Mouse (Mus musculus) ES-E14 (cell line): ENCODE measurements around the gene Tenm2. TPM values are rescaled to one million over a fixed set of nuclear protein-coding genes. Genes with fewer than 3 reads are reported as not detected.

Source experiments
- DNase-seq: peaks from one replicate; pipeline ENCODE4 v3.0.0-alpha.2; 2013; ENCODE audit warnings: low read depth, low spot score
- H3K27ac ChIP-seq: 2 replicates; pipeline ENCODE4 v1.5.1; 2012; ENCODE audit warnings: low read depth, mild to moderate bottlenecking, low read length, moderate library complexity, mixed read lengths; ENCODE audit not compliant: poor library complexity, insufficient read depth, severe bottlenecking
- H3K36me3 ChIP-seq: 2 replicates; pipeline ENCODE4 v1.6.1; 2012; ENCODE audit warnings: mild to moderate bottlenecking, low read length, moderate library complexity, mixed read lengths; ENCODE audit not compliant: control insufficient read depth, poor library complexity, insufficient read depth, severe bottlenecking
- H3K4me1 ChIP-seq, 2 experiments: fragments of 150-350 bp in 1 of 2; sonication (generic) in 1 of 2; 2 replicates each; pipeline ENCODE4 v1.6.1; 2012; ENCODE audit warnings: low read length in 2 of 2, mild to moderate bottlenecking in 1 of 2, mixed read lengths in 1 of 2; ENCODE audit not compliant: control insufficient read depth in 2 of 2, insufficient read depth in 2 of 2, poor library complexity in 1 of 2
- H3K4me3 ChIP-seq, 2 experiments: fragments of 150-350 bp in 1 of 2; sonication (generic) in 1 of 2; 2 replicates each; pipeline ENCODE4 v1.5.1; 2012; ENCODE audit warnings: low read length in 2 of 2, low read depth in 1 of 2, mild to moderate bottlenecking in 1 of 2, mixed read lengths in 1 of 2; ENCODE audit not compliant: insufficient read depth in 1 of 2, poor library complexity in 1 of 2, severe bottlenecking in 1 of 2
- H3K9ac ChIP-seq: 2 replicates; pipeline ENCODE4 v1.6.1; 2012; ENCODE audit warnings: low read depth, mild to moderate bottlenecking, low read length, mixed read lengths; ENCODE audit not compliant: poor library complexity, insufficient read depth, severe bottlenecking
- H3K9me3 ChIP-seq: fragments of 150-350 bp; sonication (generic); 2 replicates; pipeline ENCODE4 v1.6.1; 2012; ENCODE audit warnings: low read depth, mild to moderate bottlenecking, low read length; ENCODE audit not compliant: control insufficient read depth, insufficient read depth
- CHD2 ChIP-seq: IDR thresholded peaks from 2 replicates; pipeline ENCODE4 v1.6.1; 2014; ENCODE audit warnings: mild to moderate bottlenecking, low read depth, low read length, inconsistent platforms
- HCFC1 ChIP-seq: IDR thresholded peaks from 2 replicates; pipeline ENCODE4 v1.6.1; 2012; ENCODE audit warnings: low read length, inconsistent platforms, borderline replicate concordance; ENCODE audit not compliant: insufficient read depth
- MAFK ChIP-seq: IDR thresholded peaks from 2 replicates; pipeline ENCODE4 v1.6.1; 2014; ENCODE audit warnings: mild to moderate bottlenecking, low read depth, low read length, inconsistent platforms; ENCODE audit not compliant: insufficient read depth
- ZC3H11A ChIP-seq: IDR thresholded peaks from 2 replicates; pipeline ENCODE4 v1.6.1; 2012; ENCODE audit warnings: low read depth, mild to moderate bottlenecking, inconsistent platforms, low read length, borderline replicate concordance
- ZNF384 ChIP-seq: IDR thresholded peaks from 2 replicates; pipeline ENCODE4 v1.6.1; 2012; ENCODE audit warnings: low read depth, low read length, inconsistent platforms
- in situ Hi-C, 2 experiments: fragments of 600-800 bp; cut with MboI; formaldehyde crosslinking; loops; one replicate each; pipeline ENCODE4 v1.15.1; 2025; ENCODE audit warnings: low sequenced_read_pairs in 2 of 2, inconsistent platforms in 1 of 2; ENCODE audit not compliant: unreplicated experiment in 2 of 2
- total RNA-seq: library from RNA; depleted of rRNA; stranded (reverse); fragments of 300-350 nt; gene quantifications from 2 replicates; pipeline ENCODE4 v1.2.3, GENCODE M21; 2012

Gene Tenm2
- total RNA-seq, 1 experiment = 0.04 TPM

DNA sequence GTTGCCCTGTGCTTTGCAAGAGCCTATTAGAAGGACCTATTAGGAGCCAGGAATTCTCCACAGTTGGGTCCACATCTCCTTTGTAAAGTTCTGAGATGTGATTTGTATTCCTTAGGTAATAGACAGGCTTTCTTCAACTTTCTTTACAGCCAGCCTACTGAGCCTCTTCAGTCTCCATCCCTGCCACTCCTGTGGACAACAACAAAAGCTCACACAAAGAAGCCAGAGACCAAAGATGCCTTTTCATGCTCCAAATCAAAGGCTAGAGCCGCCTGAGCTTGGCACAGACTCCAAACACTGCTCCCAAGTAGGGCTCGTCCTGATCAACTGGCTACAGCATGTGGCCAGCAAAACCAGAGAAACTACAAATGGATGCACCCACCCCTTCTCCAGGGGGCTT lies 333.5 kb downstream of the Tenm2 start:
- H3K36me3 ChIP-seq = no peaks in the 10 kb centered on the region
- in situ Hi-C loops = no loop called here
- no peak overlapping the region for H3K4me3 ChIP-seq
- TF ChIP-seq MAFK (no peak), ZNF384 (no peak), HCFC1 (no peak), ZC3H11A (no peak), CHD2 (no peak)
- H3K27ac ChIP-seq = no peak overlapping the region
- H3K9ac ChIP-seq = no peak overlapping the region
- no peaks in the 10 kb centered on the region for H3K4me1 ChIP-seq
- DNase-seq = no peak
- no peaks in the 10 kb centered on the region for H3K9me3 ChIP-seq

DNA sequence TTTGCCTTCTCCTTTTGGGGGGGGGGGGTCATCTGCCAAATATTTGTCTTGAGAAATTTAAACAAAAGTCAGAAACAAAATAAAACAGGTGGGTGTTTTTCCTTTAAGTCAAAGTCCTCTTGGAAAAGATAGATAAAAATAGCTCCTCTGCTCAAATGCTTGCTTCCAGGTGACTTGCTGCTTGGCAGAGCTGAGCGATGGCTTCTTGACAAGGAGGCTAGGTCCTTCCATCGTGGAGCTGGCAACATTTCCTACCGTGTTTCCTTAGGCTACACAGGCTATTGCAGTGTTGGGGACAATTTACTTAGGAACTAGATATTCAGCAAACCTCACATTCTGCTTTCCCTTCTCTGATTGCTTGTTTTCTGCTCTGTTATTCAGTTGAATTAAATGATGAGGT lies 342.7 kb downstream of the Tenm2 start:
- in situ Hi-C loops = no loop called here
- Histone ChIP-seq H3K27ac (no peak overlapping the region), H3K36me3 (no peaks in the 10 kb centered on the region), H3K9me3 (no peaks in the 10 kb centered on the region), H3K4me3 (no peak overlapping the region), H3K4me1 (no peaks in the 10 kb centered on the region), H3K9ac (no peak overlapping the region)
- no peak for DNase-seq
- TF ChIP-seq ZC3H11A (no peak), HCFC1 (no peak), MAFK (no peak), ZNF384 (no peak), CHD2 (no peak)

DNA sequence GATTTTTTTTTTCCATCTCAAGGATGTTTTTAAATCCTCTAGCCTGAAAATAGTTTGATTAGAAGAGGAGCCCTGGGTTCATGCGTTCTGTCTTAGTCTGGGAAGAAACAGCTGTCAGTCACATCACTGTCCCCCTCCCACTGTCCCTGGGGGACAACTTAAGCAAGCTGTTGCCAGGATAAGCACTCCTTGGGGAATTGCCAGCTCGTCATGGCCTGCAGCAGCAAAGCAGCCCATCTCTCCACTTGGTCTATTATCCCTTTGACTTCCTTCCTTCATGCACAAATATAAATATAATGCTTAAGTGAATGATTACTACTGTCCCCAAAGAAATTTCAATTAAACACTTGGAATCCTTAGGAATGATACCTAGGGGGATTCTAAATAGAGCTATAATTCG lies 344.7 kb downstream of the Tenm2 start:
- in situ Hi-C loops = no loop called here
- H3K4me1 ChIP-seq = no peaks in the 10 kb centered on the region
- TF ChIP-seq ZNF384 = no peak
- no peak for TF ChIP-seq MAFK

DNA sequence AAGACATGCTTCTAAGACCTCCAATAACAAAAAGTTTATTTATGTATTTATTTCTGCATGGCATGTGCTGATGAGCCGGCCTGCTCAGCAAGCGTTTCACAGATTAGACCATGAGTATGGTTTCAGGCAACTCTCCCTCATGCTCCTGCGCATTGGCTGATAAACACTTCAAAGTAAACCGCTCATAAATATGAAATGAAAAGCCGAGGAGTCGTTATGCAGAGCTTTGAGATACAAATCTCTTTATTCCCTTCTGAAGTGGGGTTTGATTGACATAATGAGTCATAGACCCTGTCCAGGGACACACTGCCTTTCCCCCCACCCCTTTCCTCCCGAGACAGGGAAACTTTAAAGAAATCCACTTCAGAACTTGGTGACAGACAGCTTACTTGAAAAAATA lies 348.3 kb downstream of the Tenm2 start:
- no peak overlapping the region for H3K4me3 ChIP-seq
- H3K4me1 ChIP-seq = no peaks in the 10 kb centered on the region
- in situ Hi-C loops = no loop called here
- no peak overlapping the region for H3K27ac ChIP-seq
- H3K36me3 ChIP-seq = no peaks in the 10 kb centered on the region
- no peak for DNase-seq
- H3K9me3 ChIP-seq = no peaks in the 10 kb centered on the region
- no peak for TF ChIP-seq CHD2
- no peak overlapping the region for H3K9ac ChIP-seq

More for the DNA sequence above, 344.7 kb downstream of the Tenm2 start:
- no peaks in the 10 kb centered on the region for H3K9me3 ChIP-seq
- no peak overlapping the region for H3K9ac ChIP-seq
- H3K27ac ChIP-seq = no peak overlapping the region
- no peak overlapping the region for H3K4me3 ChIP-seq
- no peaks in the 10 kb centered on the region for H3K36me3 ChIP-seq
- no peak for DNase-seq

DNA sequence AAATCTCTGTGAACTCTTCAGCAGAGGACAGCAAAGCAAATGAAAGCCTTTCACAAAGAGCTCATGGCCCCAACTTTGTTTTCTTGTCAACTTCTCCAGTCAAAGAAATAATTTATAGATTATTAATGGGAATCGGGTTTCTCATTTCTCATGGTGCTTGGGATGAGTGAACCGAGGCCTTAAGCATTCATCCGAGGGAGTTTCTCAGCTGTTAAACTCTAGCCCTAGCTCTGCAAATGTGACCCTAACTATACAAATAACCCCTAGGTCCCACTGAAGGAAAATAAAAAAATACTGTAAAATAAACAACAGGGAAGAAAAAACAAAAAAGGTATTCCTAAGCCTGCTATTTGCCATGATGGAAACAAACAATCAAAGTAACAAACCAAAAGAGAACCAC lies 349.6 kb downstream of the Tenm2 start:
- TF ChIP-seq ZC3H11A = no peak
- TF ChIP-seq ZNF384 = no peak
- no peak for TF ChIP-seq CHD2
- TF ChIP-seq HCFC1 = no peak
- TF ChIP-seq MAFK = no peak
- H3K9ac ChIP-seq = no peak overlapping the region
- in situ Hi-C loops = no loop called here
- H3K4me3 ChIP-seq = no peak overlapping the region
- no peaks in the 10 kb centered on the region for H3K9me3 ChIP-seq
- DNase-seq = no peak
- H3K36me3 ChIP-seq = no peaks in the 10 kb centered on the region
- H3K4me1 ChIP-seq = no peaks in the 10 kb centered on the region
- H3K27ac ChIP-seq = no peak overlapping the region
